Mouse (Mus musculus) liver, embryonic 14.5 days (tissue): ENCODE measurements at regions not wholly inside any gene's neighbourhood (a gene's known extent, or its start where the extent isn't known, plus 50 kb on each side); places are given as distances from the start of the nearest gene placed in this dataset.

Source experiments
- ATAC-seq: fragments of 200-750 bp; cut with Nextera tagmentation; 2 replicates; pipeline ENCODE4 v1.8.0; 2017; ENCODE audit warnings: moderate number of reproducible peaks, mild to moderate bottlenecking, moderate library complexity; ENCODE audit not compliant: insufficient read depth
- DNase-seq, 3 experiments: peaks; one replicate each; pipeline ENCODE4 v3.0.0-alpha.2; 2012 to 2013; ENCODE audit warnings: low read depth in 3 of 3, low spot score in 3 of 3
- H3K27ac ChIP-seq: fragments of 300-500 bp; sonication (generic); 2 replicates; pipeline ENCODE4 v1.5.1; 2014; ENCODE audit warnings: moderate library complexity, mild to moderate bottlenecking, control low read depth, inconsistent platforms
- H3K27me3 ChIP-seq: fragments of 300-500 bp; sonication (generic); 2 replicates; pipeline ENCODE4 v1.6.1; 2014; ENCODE audit warnings: mild to moderate bottlenecking, low read length, moderate library complexity; ENCODE audit not compliant: control insufficient read depth, insufficient read depth
- H3K36me3 ChIP-seq: fragments of 300-500 bp; sonication (generic); replicated peaks from 2 replicates; pipeline ENCODE4 v1.6.1; 2014; ENCODE audit warnings: low read depth; ENCODE audit not compliant: control insufficient read depth, insufficient read depth
- H3K4me1 ChIP-seq, 2 experiments: fragments of 200-500 bp in 1 of 2; fragments of 300-500 bp in 1 of 2; sonication (generic) in 1 of 2; replicated peaks; 2 replicates each; pipeline ENCODE4 v1.6.1; 2012 to 2014; ENCODE audit warnings: antibody characterized with exemption in 1 of 2, inconsistent platforms in 1 of 2, low read length in 1 of 2; ENCODE audit not compliant: control insufficient read depth in 2 of 2, insufficient read depth in 2 of 2
- H3K4me2 ChIP-seq: fragments of 300-500 bp; sonication (generic); 2 replicates; pipeline ENCODE4 v1.6.1; 2014; ENCODE audit warnings: low read depth, mild to moderate bottlenecking, control low read depth, moderate library complexity
- H3K4me3 ChIP-seq, 2 experiments: fragments of 200-500 bp in 1 of 2; fragments of 300-500 bp in 1 of 2; sonication (generic) in 1 of 2; 2 replicates each; pipeline ENCODE4 v1.5.1; 2012 to 2014; ENCODE audit warnings: low read depth in 2 of 2, low read length in 2 of 2, mild to moderate bottlenecking in 2 of 2, control low read depth in 1 of 2, inconsistent platforms in 1 of 2, moderate library complexity in 1 of 2; ENCODE audit not compliant: insufficient read depth in 1 of 2
- H3K9ac ChIP-seq: fragments of 300-500 bp; sonication (generic); replicated peaks from 2 replicates; pipeline ENCODE4 v1.6.1; 2014; ENCODE audit warnings: mild to moderate bottlenecking, control low read depth, moderate library complexity
- H3K9me3 ChIP-seq: fragments of 300-500 bp; sonication (generic); 2 replicates; pipeline ENCODE4 v1.6.1; 2016; ENCODE audit warnings: low read length, mixed read lengths; ENCODE audit not compliant: control insufficient read depth
- CTCF ChIP-seq: IDR thresholded peaks from 2 replicates; pipeline ENCODE4 v1.5.1; 2016; ENCODE audit warnings: antibody characterized with exemption, low read depth, control low read depth
- EP300 ChIP-seq: IDR thresholded peaks from 2 replicates; pipeline ENCODE4 v1.6.1; 2016; ENCODE audit warnings: antibody characterized with exemption, low read depth
- WGBS: fragments of 180-500 bp; shearing (Covaris S2); extraction: QIAGEN DNeasy Blood & Tissue Kit; methylation state at CpG from one replicate; pipeline ENCODE4 v1.1.7; 2014; ENCODE audit not compliant: insufficient replicate concordance; 5-methylcytosine and 5-hydroxymethylcytosine counted together

DNA sequence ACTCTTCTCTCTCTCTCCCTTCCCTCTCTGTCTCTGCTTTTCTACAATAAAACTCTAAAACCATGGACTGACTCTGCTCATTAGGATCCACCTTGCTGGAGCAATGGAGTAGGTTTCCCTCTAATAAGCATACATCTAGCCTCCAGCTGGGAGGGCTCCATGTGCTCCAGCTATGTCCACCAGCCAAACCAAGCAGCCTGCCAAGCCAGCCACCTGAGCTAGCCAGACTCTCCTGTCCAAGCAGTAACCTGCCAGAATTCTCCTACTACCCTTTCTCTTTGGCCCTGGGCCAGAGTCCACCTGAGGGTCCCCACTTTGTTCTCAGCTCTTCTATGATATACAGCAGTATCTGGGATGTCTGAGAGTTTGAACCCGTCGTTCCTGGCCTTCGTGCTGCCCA, 216.2 kb upstream of the Syt1 start:
- H3K9me3 ChIP-seq, result no peaks in the 10 kb centered on the region
- no peak for ATAC-seq
- 65% methylated on average over 3 of the region's 3 CpGs for WGBS

GRCm38 (mm10) chr10:109188761-109189503, 178.2 kb upstream of the Syt1 start:
- H3K36me3 ChIP-seq, result no peaks in the 10 kb centered on the region
- no peaks in the 10 kb centered on the region for H3K9me3 ChIP-seq
- H3K4me1 ChIP-seq, result no peaks in the 10 kb centered on the region
- ATAC-seq (no peak), DNase-seq (no peak)
- H3K27ac ChIP-seq, result no peak overlapping the region
- WGBS, result 38% methylated on average over 8 of the region's 8 CpGs
- no peak overlapping the region for H3K4me2 ChIP-seq
- H3K27me3 ChIP-seq, result no peaks in the 10 kb centered on the region
- no peak overlapping the region for H3K4me3 ChIP-seq
- H3K9ac ChIP-seq, result no peak overlapping the region
- no peak for TF ChIP-seq EP300
- no peak for TF ChIP-seq CTCF

More for the DNA sequence above, 216.2 kb upstream of the Syt1 start:
- Histone ChIP-seq H3K4me3 (no peak overlapping the region), H3K9ac (no peak overlapping the region), H3K27ac (no peak overlapping the region), H3K4me2 (no peak overlapping the region), H3K36me3 (no peaks in the 10 kb centered on the region), H3K4me1 (no peaks in the 10 kb centered on the region), H3K27me3 (no peaks in the 10 kb centered on the region)
- no peak for DNase-seq
- TF ChIP-seq EP300, result no peak

- Histone ChIP-seq H3K27me3 (no peaks in the 10 kb centered on the region), H3K4me1 (no peaks in the 10 kb centered on the region), H3K9me3 (no peaks in the 10 kb centered on the region), H3K4me3 (no peak overlapping the region), H3K27ac (no peak overlapping the region), H3K36me3 (no peaks in the 10 kb centered on the region), H3K9ac (no peak overlapping the region), H3K4me2 (no peak overlapping the region)
- TF ChIP-seq EP300, result no peak
- TF ChIP-seq CTCF, result no peak
- WGBS, result 53% methylated on average over 4 of the region's 4 CpGs
- ATAC-seq (no peak), DNase-seq (no peak)
These were observed 177.5 kb upstream of the Syt1 start for GRCm38 (mm10) chr10:109188252-109188651.

DNA sequence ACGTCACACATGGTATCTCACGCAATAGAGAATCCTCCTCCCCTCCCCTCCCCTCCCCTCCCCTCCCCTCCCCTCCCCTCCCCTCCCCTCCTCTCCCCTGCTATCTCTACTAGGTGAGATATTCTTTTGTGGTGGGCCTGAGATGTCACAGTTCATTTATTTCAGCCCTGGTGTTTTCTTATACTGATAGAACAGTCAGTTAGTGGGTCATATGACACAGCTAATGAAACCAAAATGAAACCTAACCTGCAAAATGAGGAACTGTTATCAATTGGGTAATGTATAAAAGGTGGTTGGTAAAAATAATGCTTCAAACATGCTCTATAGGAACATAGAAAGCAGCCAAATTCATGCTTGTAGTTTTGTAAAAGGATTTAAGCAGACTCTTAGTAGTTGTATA, 174.5 kb upstream of the Syt1 start:
- Histone ChIP-seq H3K9ac (no peak overlapping the region), H3K36me3 (no peaks in the 10 kb centered on the region), H3K4me3 (no peak overlapping the region), H3K4me1 (no peaks in the 10 kb centered on the region), H3K4me2 (no peak overlapping the region), H3K27me3 (no peaks in the 10 kb centered on the region), H3K9me3 (no peaks in the 10 kb centered on the region), H3K27ac (no peak overlapping the region)
- ATAC-seq (no peak), DNase-seq (no peak)
- 47% methylated on average over 2 of the region's 2 CpGs for WGBS
- TF ChIP-seq EP300 (no peak), CTCF (no peak)

- Histone ChIP-seq H3K27ac (no peak overlapping the region), H3K4me3 (no peak overlapping the region), H3K36me3 (no peaks in the 10 kb centered on the region), H3K4me2 (no peak overlapping the region), H3K9ac (no peak overlapping the region), H3K9me3 (no peaks in the 10 kb centered on the region), H3K27me3 (no peaks in the 10 kb centered on the region), H3K4me1 (no peaks in the 10 kb centered on the region)
- no peak for TF ChIP-seq EP300
- no peak for TF ChIP-seq CTCF
- whole genome bisulfite sequencing, result 60% methylated on average over 4 of the region's 4 CpGs
- DNase-seq (no peak), ATAC-seq (no peak)
These were observed 169.7 kb upstream of the Syt1 start for GRCm38 (mm10) chr10:109180527-109180926.
